8 mouse cellular contexts compared by ENCODE assay signal in the genomic region with DNA sequence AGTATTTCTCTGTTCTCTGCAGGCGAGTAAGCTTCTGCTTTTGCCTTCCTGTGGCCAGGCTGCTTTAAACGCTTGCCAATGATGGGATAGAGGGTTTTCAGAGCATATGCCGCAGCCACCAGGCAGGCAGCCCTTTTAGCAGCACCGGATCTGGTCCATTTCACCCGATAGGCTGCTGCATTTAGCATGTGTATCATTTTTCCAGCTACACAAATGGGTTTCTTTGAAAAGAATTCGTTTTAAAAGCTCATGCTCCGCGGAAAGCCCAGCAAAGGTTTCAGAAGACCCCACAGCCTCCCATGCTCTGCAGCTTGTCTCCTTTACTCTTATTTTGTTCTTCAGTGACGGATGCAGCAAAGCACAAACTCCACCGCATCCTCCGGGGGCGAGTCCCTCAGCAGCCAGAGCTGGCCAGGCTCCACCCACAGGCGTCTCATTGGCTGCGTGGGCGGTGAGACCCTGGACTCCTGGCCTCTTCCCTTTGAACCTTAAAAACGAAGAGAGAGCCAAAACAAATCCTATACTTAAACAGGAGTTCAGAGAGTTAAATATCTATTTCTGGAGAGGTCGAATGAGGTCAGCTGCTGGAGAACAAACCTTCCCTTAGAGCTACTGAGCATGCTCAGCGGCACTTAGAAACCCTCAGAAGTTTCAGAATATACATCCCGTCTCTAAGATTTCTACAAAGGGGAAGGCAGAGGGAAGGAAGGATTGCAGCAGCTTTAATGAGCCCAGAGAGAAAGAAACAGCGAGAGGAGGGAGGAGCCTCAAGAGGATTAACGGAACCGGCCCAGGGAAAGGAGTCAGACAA. TPM values are rescaled to one million over a fixed set of nuclear protein-coding genes. Genes with fewer than 3 reads are reported as not detected.
A peak's percentile ranks its signal among the peaks of the same experiment; 100 is the strongest.
DNase-seq lines count a peak whose midpoint lies in the region; ATAC-seq lines count a peak whose summit lies in the region.

A gene (minus strand): TSS at position 388 of the 811 bp plus-strand sequence.

- ATAC-seq in erythroid progenitor cell, adult 5-6 weeks (replicated peaks; ENCODE audit: low FRiP score, poor library complexity, severe bottlenecking), result peak; percentile 89
- peak; percentile 77 for ATAC-seq in heart, embryonic 11.5 days (replicated peaks; ENCODE audit: insufficient number of reproducible peaks, low FRiP score, low TSS enrichment)
- peak; percentile 98 for ATAC-seq in kidney, embryonic 15.5 days (replicated peaks; ENCODE audit: low FRiP score)
- peak; percentile 78 for ATAC-seq in limb, embryonic 15.5 days (ENCODE audit: insufficient number of reproducible peaks, low FRiP score, low TSS enrichment, low read depth)
- peak; percentile 95 for ATAC-seq in midbrain, embryonic 16.5 days
- ATAC-seq in stomach, embryonic 14.5 days (ENCODE audit: insufficient number of reproducible peaks, insufficient read depth, low FRiP score, low read depth), result peak; percentile 93; the same call in 1 of the 2 replicates

- no peaks in the 10 kb centered on the region for H3K36me3 ChIP-seq in heart, embryonic 11.5 days (ENCODE audit: control insufficient read depth, insufficient read depth, low read length)
- H3K36me3 ChIP-seq in kidney, embryonic 15.5 days, result no peaks in the 10 kb centered on the region
- no peaks in the 10 kb centered on the region for H3K36me3 ChIP-seq in limb, embryonic 15.5 days
- H3K36me3 ChIP-seq in midbrain, embryonic 16.5 days (ENCODE audit: control insufficient read depth, insufficient read depth, low read length), result no peaks in the 10 kb centered on the region
- H3K36me3 ChIP-seq in stomach, embryonic 14.5 days (ENCODE audit: control insufficient read depth, insufficient read depth, low read length), result no peaks in the 10 kb centered on the region

- peak within 1 kb of the TSS; percentile 67 for H3K4me2 ChIP-seq in heart, embryonic 11.5 days
- peak within 1 kb of the TSS; percentile 80 for H3K4me2 ChIP-seq in kidney, embryonic 15.5 days
- H3K4me2 ChIP-seq in limb, embryonic 15.5 days, result peak within 1 kb of the TSS; percentile 75
- H3K4me2 ChIP-seq in midbrain, embryonic 16.5 days (ENCODE audit: low read length), result peak within 1 kb of the TSS; percentile 72
- H3K4me2 ChIP-seq in stomach, embryonic 14.5 days (replicated peaks; ENCODE audit: low read depth, low read length), result peak within 1 kb of the TSS; percentile 66

- H3K27me3 ChIP-seq in heart, embryonic 11.5 days (ENCODE audit: control insufficient read depth, insufficient read depth, low read length), result no peaks in the 10 kb centered on the region
- H3K27me3 ChIP-seq in kidney, embryonic 15.5 days, result 0 out of 2 replicates have a peak, but pooled peaks cover 5% of the 10 kb centered on the region
- H3K27me3 ChIP-seq in limb, embryonic 15.5 days, result no peaks in the 10 kb centered on the region
- H3K27me3 ChIP-seq in midbrain, embryonic 16.5 days (ENCODE audit: control insufficient read depth, insufficient read depth, low read depth, low read length), result no peaks in the 10 kb centered on the region
- H3K27me3 ChIP-seq in stomach, embryonic 14.5 days (ENCODE audit: control insufficient read depth, insufficient read depth, low read length), result no peaks in the 10 kb centered on the region

- peak within 1 kb of the TSS; percentile 46 for H3K9ac ChIP-seq in heart, embryonic 11.5 days (ENCODE audit: low read depth, low read length)
- H3K9ac ChIP-seq in kidney, embryonic 15.5 days, result peak within 1 kb of the TSS; percentile 29
- H3K9ac ChIP-seq in limb, embryonic 15.5 days, result 0 out of 2 replicates have a peak within 1 kb of the TSS, but pooled peaks have one; percentile 10
- H3K9ac ChIP-seq in midbrain, embryonic 16.5 days (ENCODE audit: low read depth, low read length), result peak within 1 kb of the TSS; percentile 47
- peak within 1 kb of the TSS; percentile 19; the same call in 1 of the 2 replicates for H3K9ac ChIP-seq in stomach, embryonic 14.5 days (replicated peaks; ENCODE audit: low read depth, low read length)

- no peaks in the 10 kb centered on the region for H3K9me3 ChIP-seq in heart, embryonic 11.5 days (replicated peaks; ENCODE audit: control insufficient read depth, low read length)
- H3K9me3 ChIP-seq in kidney, embryonic 15.5 days (replicated peaks), result no peaks in the 10 kb centered on the region
- no peaks in the 10 kb centered on the region for H3K9me3 ChIP-seq in limb, embryonic 15.5 days
- no peaks in the 10 kb centered on the region for H3K9me3 ChIP-seq in midbrain, embryonic 16.5 days (replicated peaks; ENCODE audit: control insufficient read depth, low read length, poor library complexity, severe bottlenecking)
- no peaks in the 10 kb centered on the region for H3K9me3 ChIP-seq in stomach, embryonic 14.5 days (ENCODE audit: control insufficient read depth, low read depth, low read length)

- peak; percentile 5 for DNase-seq in CD4-positive helper T cell, adult 2 months (ENCODE audit: low read depth, low spot score)
- DNase-seq in c-Kit-negative CD71-positive TER-119-positive erythroid progenitor cells, embryonic 14.5 days (ENCODE audit: low read depth, low spot score), result peak; percentile 1

- peak within 1 kb of the TSS; percentile 48 for H3K4me3 ChIP-seq in heart, embryonic 11.5 days (ENCODE audit: low read depth, low read length)
- peak within 1 kb of the TSS; percentile 48 for H3K4me3 ChIP-seq in kidney, embryonic 15.5 days (replicated peaks)
- H3K4me3 ChIP-seq in limb, embryonic 15.5 days, result peak within 1 kb of the TSS; percentile 46
- peak within 1 kb of the TSS; percentile 50 for H3K4me3 ChIP-seq in midbrain, embryonic 16.5 days (ENCODE audit: low read depth, low read length)
- peak within 1 kb of the TSS; percentile 29 for H3K4me3 ChIP-seq in stomach, embryonic 14.5 days (ENCODE audit: low read depth, low read length)

- under 1% methylated on average over 22 of the region's 22 CpGs for WGBS in heart, embryonic 11.5 days (ENCODE audit: insufficient replicate concordance)
- WGBS in kidney, embryonic 15.5 days, result under 1% methylated on average over 22 of the region's 22 CpGs
- WGBS in limb, embryonic 15.5 days, result under 1% methylated on average over 22 of the region's 22 CpGs
- 0% methylated on average over 22 of the region's 22 CpGs for WGBS in midbrain, embryonic 16.5 days
- under 1% methylated on average over 22 of the region's 22 CpGs for WGBS in stomach, embryonic 14.5 days

- peaks cover 5% of the 10 kb centered on the region; the same call in 1 of the 2 replicates for H3K4me1 ChIP-seq in heart, embryonic 11.5 days (ENCODE audit: control insufficient read depth, insufficient read depth, low read length)
- H3K4me1 ChIP-seq in kidney, embryonic 15.5 days, result peaks cover 14% of the 10 kb centered on the region
- H3K4me1 ChIP-seq in limb, embryonic 15.5 days, result peaks cover 10% of the 10 kb centered on the region
- peaks cover 9% of the 10 kb centered on the region for H3K4me1 ChIP-seq in midbrain, embryonic 16.5 days (ENCODE audit: control insufficient read depth, insufficient read depth, low read length)
- no peaks in the 10 kb centered on the region for H3K4me1 ChIP-seq in stomach, embryonic 14.5 days (ENCODE audit: control insufficient read depth, insufficient read depth, low read length)

- H3K27ac ChIP-seq in heart, embryonic 11.5 days (ENCODE audit: low read depth, low read length), result peak within 1 kb of the TSS; percentile 48
- H3K27ac ChIP-seq in kidney, embryonic 15.5 days, result peak within 1 kb of the TSS; percentile 88
- peak within 1 kb of the TSS; percentile 67 for H3K27ac ChIP-seq in limb, embryonic 15.5 days
- H3K27ac ChIP-seq in midbrain, embryonic 16.5 days (ENCODE audit: low read length), result peak within 1 kb of the TSS; percentile 73
- H3K27ac ChIP-seq in stomach, embryonic 14.5 days (ENCODE audit: low read length), result peak within 1 kb of the TSS; percentile 61; the same call in 1 of the 2 replicates

RNA-seq across cellular contexts. Expression of the gene that starts here (rescaled TPM):
- total RNA-seq in erythroid progenitor cell, adult 5-6 weeks (2015; ENCODE audit: low replicate concordance), result 5.4 and 5.8 TPM in 2 replicates
- total RNA-seq in erythroid progenitor cell, adult 5-6 weeks (2017; ENCODE audit: low replicate concordance), result 3.9 and 7.2 TPM in 2 replicates
- polyA plus RNA-seq in heart, embryonic 11.5 days (2014; fragmentation: Nextera tagmentation; extraction: Ambion mirVana), result 1.3 and 1.8 TPM in 2 replicates
- 3.4 TPM in 2 replicates for polyA plus RNA-seq in kidney, embryonic 15.5 days (2015; fragmentation: Nextera tagmentation; extraction: Ambion mirVana)
- 1.6 and 2.0 TPM in 2 replicates for polyA plus RNA-seq in limb, embryonic 15.5 days (2015; fragmentation: Nextera tagmentation; extraction: Ambion mirVana)
- polyA plus RNA-seq in midbrain, embryonic 16.5 days (2015; fragmentation: Nextera tagmentation; extraction: Ambion mirVana), result 6.2 TPM in 2 replicates
- 2.0 and 2.4 TPM in 2 replicates for polyA plus RNA-seq in stomach, embryonic 14.5 days (2014; fragmentation: Nextera tagmentation; extraction: Ambion mirVana)

Comparison
In these comparisons a context has a peak if more than half of its experiments do, and no peak if none do; other contexts are left out.
1. Peak in every context shown above with its lines: DNase-seq, ATAC-seq, H3K4me3 ChIP-seq and H3K27ac ChIP-seq.